ENCODE assay signal across 9 mouse cellular contexts in genomic region chr11:98954801-98955706, GRCm38 (mm10). TPM values are rescaled to one million over a fixed set of nuclear protein-coding genes. Genes with fewer than 3 reads are reported as not detected.
DNase-seq lines count a peak whose midpoint lies in the region; ATAC-seq and TF ChIP-seq lines count a peak whose summit lies in the region.
"Had no signal": no experiment of that assay in that cellular context is flagged by ENCODE, and none has a peak within 500 bp of the region (broad histone marks: within the 10 kb centered on the region; RNA-seq: fewer than 3 reads in every experiment).

No protein-coding gene starts in this region.

- H3K36me3 ChIP-seq in kidney, embryonic 15.5 days, result peaks cover 35% of the 10 kb centered on the region
- H3K36me3 ChIP-seq in hindbrain, embryonic 13.5 days, result peaks cover 15% of the 10 kb centered on the region

- H3K27me3 ChIP-seq in kidney, embryonic 15.5 days, result no peaks in the 10 kb centered on the region
- H3K27me3 ChIP-seq in hindbrain, embryonic 13.5 days, result no peaks in the 10 kb centered on the region

- no peaks in the 10 kb centered on the region for H3K9me3 ChIP-seq in kidney, embryonic 15.5 days (replicated peaks)
- H3K9me3 ChIP-seq in hindbrain, embryonic 13.5 days, result no peaks in the 10 kb centered on the region

- no peak for TF ChIP-seq POLR2A in bone marrow, adult 2 months (IDR thresholded peaks at IDR 0.05; ENCODE audit: borderline replicate concordance, control insufficient read depth, low read depth, low read length)

- no peak overlapping the region; the same call in 1 of the 2 replicates for H3K4me3 ChIP-seq in kidney, embryonic 15.5 days (replicated peaks)
- no peak overlapping the region for H3K4me3 ChIP-seq in bone marrow, adult 2 months (replicated peaks; ENCODE audit: control insufficient read depth, low read depth, low read length)
- H3K4me3 ChIP-seq in hindbrain, embryonic 13.5 days, result no peak overlapping the region

- H3K4me2 ChIP-seq in kidney, embryonic 15.5 days, result peak overlapping the region; percentile 47
- H3K4me2 ChIP-seq in hindbrain, embryonic 13.5 days, result peak overlapping the region; percentile 33

- WGBS in kidney, embryonic 15.5 days, result 22% methylated on average over 15 of the region's 17 CpGs
- 37% methylated on average over 17 of the region's 17 CpGs for WGBS in bone marrow, adult 2 months
- 23% methylated on average over 15 of the region's 17 CpGs for WGBS in hindbrain, embryonic 13.5 days

- H3K9ac ChIP-seq in kidney, embryonic 15.5 days, result 0 out of 2 replicates have a peak overlapping the region, but pooled peaks have one; percentile 11
- H3K9ac ChIP-seq in hindbrain, embryonic 13.5 days, result peak overlapping the region; percentile 55

- H3K4me1 ChIP-seq in kidney, embryonic 15.5 days, result peaks cover 78% of the 10 kb centered on the region
- peaks cover 3% of the 10 kb centered on the region; the same call in 1 of the 2 replicates for H3K4me1 ChIP-seq in bone marrow, adult 2 months (ENCODE audit: control insufficient read depth, insufficient read depth, low read length)
- peaks cover 68% of the 10 kb centered on the region for H3K4me1 ChIP-seq in hindbrain, embryonic 13.5 days (replicated peaks)

- H3K27ac ChIP-seq in kidney, embryonic 15.5 days, result peak overlapping the region; percentile 90
- H3K27ac ChIP-seq in bone marrow, adult 2 months (ENCODE audit: control insufficient read depth, insufficient read depth, low read depth, low read length, poor library complexity), result peak overlapping the region; percentile 59
- peak overlapping the region; percentile 82 for H3K27ac ChIP-seq in hindbrain, embryonic 13.5 days

- no peak for TF ChIP-seq CTCF in bone marrow, adult 2 months (IDR thresholded peaks at IDR 0.05; ENCODE audit: control insufficient read depth, insufficient read depth, low read length)

- DNase-seq in kidney, adult 11 months, result no peak
- peak; percentile 78 for DNase-seq in lung, postnatal 36 days
- no peak for DNase-seq in left cerebral cortex, adult 9 months (ENCODE audit: low spot score in 2 of 2)
- DNase-seq in frontal cortex, postnatal 25 days (ENCODE audit: low spot score in 2 of 2), result no peak
- DNase-seq in layer of hippocampus, postnatal 14 days (ENCODE audit: low spot score in 2 of 2), result no peak

- ATAC-seq in kidney, embryonic 15.5 days (replicated peaks; ENCODE audit: low FRiP score), result 0 out of 2 replicates have a peak, but pooled peaks have one; percentile 3
- 0 out of 2 replicates have a peak, but pooled peaks have one; percentile 10 for ATAC-seq in hindbrain, embryonic 13.5 days (ENCODE audit: low FRiP score)

RNA-seq across cellular contexts. Expression of gene Rara, which starts 27.4 kb away (rescaled TPM):
- polyA plus RNA-seq in kidney, embryonic 15.5 days (2015; fragmentation: Nextera tagmentation; extraction: Ambion mirVana), result 29.3 and 32.1 TPM in 2 replicates
- polyA plus RNA-seq in bone marrow, adult 2 months (2011; ENCODE audit: insufficient read depth, insufficient read length, low replicate concordance, missing spikeins), result 8.9 and 17.2 TPM in 2 replicates
- 17.1 and 20.3 TPM in 2 replicates for polyA plus RNA-seq in hindbrain, embryonic 13.5 days (2015; fragmentation: Nextera tagmentation; extraction: Ambion mirVana)
- total RNA-seq in layer of hippocampus, postnatal 14 days (2021), result 10 to 100 TPM; 20.2 to 20.3 TPM

RNA-seq across cellular contexts. Expression of gene Gjd3, which starts 27.8 kb away (rescaled TPM):
- 0.48 and 0.51 TPM in 2 replicates for polyA plus RNA-seq in kidney, embryonic 15.5 days (2015; fragmentation: Nextera tagmentation; extraction: Ambion mirVana)
- polyA plus RNA-seq in bone marrow, adult 2 months (2011; ENCODE audit: insufficient read depth, insufficient read length, low replicate concordance, missing spikeins), result not detected in 2 replicates
- polyA plus RNA-seq in hindbrain, embryonic 13.5 days (2015; fragmentation: Nextera tagmentation; extraction: Ambion mirVana), result 1.5 and 1.6 TPM in 2 replicates
- total RNA-seq in layer of hippocampus, postnatal 14 days (2021), result 1 to 10 TPM; 2.2 TPM
- total RNA-seq: adrenal gland, postnatal 36 days had no signal

RNA-seq across cellular contexts. Expression of gene Cdc6, which starts 47.5 kb away (rescaled TPM):
- polyA plus RNA-seq in kidney, embryonic 15.5 days (2015; fragmentation: Nextera tagmentation; extraction: Ambion mirVana), result 36.3 and 39.1 TPM in 2 replicates
- polyA plus RNA-seq in bone marrow, adult 2 months (2011; ENCODE audit: insufficient read depth, insufficient read length, low replicate concordance, missing spikeins), result 50.4 and 53.9 TPM in 2 replicates
- 5.9 and 6.0 TPM in 2 replicates for polyA plus RNA-seq in hindbrain, embryonic 13.5 days (2015; fragmentation: Nextera tagmentation; extraction: Ambion mirVana)
- total RNA-seq in layer of hippocampus, postnatal 14 days (2021), result under 1 TPM; 0.81 to 0.97 TPM
